Mouse (Mus musculus): ENCODE data around the gene Tfg. TPM values are rescaled to one million over a fixed set of nuclear protein-coding genes. Genes with fewer than 3 reads are reported as not detected.

The Tfg gene
- 30.0 and 34.6 TPM in 2 replicates for total RNA-seq (2017)

DNA sequence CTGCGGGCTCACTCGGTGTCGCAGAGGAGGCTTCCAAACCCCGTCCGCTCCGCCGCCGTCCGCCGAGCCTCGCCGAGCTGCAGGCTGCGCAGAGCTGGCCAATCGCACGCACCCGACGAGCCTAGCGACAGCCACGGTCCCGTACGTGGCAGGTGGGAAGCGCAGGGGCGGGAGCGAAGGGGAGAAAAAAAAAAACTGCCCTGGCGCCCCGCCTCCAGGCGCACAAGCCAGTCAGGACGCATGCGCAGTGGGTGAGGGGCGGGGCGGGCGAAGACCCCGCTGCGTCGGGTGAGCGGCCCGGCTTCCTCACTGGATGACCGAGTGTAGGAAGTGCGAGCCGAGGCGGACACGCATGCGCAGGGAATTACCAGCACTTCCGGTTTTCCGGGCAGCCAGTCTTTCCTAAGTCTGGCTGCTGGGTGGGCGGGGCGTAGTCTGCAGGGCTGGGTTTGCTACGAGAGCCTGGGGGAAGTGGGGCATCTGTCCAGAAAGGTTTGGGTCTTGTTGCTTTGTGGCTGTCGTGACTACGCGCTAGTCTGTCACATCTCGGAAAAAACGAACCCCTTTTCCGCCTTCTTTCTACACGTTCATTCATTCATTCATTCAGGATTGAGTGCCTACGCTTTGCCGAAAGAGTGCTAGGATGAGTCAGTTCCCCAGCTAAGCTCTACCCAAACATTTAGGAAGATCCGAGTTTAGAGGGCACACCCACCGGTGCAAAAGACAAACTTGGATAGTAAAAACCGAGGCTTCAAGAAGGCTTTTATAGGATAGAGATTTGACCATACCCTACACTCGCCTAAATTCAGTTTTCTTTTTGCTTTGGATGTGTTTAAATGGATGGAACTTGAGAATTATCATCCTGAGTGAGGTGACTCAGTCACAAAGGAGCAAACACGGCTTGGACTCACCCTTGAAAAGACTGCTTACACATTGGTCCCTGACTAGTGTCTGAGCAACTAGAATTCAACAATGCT, at the start of gene Tfg:
TSS of gene Tfg (minus strand) at position 227 of the 977 bp plus-strand sequence.
- ATAC-seq (ENCODE audit: extremely low read depth, insufficient number of reproducible peaks, low FRiP score, poor library complexity, severe bottlenecking), result peak; percentile 87

DNA sequence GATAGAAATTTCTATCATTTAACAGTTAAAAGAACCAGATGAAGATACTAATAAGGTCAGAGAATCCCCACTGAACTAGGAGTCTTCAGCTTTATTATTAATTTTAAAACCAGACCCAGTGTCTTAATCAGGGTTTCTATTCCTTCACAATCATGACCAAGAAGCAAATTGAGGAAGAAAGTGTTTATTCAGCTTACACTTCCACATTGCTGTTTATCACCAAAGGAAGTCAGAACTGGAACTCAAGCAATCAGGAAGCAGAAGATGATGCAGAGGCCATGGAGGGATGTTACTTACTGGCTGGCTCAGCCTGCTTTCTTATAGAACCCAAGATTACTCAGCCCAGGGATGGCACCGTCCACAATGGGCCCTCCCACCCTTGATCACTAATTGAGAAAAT, 11.8 kb upstream of the Tfg start:
- no peak for ATAC-seq (ENCODE audit: extremely low read depth, insufficient number of reproducible peaks, low FRiP score, poor library complexity, severe bottlenecking)

DNA sequence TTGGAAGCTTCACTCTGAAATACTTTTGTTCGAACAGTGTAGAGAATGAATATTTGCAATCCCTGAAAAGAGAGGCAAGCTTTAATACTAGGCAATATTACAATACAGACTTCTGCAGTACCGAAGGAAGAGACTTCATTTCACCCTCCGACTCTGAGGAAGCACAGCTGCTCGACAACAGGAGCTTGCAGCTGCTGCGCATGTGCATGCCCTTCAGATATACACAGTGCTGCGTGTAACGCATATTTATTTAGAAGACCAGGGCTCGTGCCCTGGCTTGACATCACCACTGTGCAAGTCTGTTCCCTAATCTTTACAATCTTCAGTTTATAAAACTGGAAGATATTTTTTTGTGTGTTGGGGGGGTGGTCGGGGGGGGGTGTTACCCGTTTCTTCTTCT, 7.7 kb upstream of the Tfg start:
- ATAC-seq (ENCODE audit: extremely low read depth, insufficient number of reproducible peaks, low FRiP score, poor library complexity, severe bottlenecking), result no peak

DNA sequence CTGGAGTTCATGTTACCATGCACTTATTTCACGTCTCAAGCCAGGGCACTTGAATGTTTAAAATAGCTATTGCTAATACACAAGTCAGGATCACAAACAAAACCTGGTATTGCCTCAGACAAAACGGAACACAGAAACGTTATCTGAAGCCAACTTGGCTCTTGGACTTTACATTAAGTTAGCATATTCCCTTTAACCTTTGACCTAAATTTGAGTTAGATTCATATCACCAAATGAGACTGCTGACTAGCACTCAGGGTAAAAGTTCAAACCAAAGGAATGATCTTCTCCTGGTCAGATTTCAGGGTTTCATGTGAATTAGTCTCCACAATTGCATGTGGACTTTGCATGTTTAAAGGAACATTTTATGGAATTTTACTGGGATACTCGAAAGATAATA, 5.1 kb upstream of the Tfg start:
- ATAC-seq (ENCODE audit: extremely low read depth, insufficient number of reproducible peaks, low FRiP score, poor library complexity, severe bottlenecking), result no peak

DNA sequence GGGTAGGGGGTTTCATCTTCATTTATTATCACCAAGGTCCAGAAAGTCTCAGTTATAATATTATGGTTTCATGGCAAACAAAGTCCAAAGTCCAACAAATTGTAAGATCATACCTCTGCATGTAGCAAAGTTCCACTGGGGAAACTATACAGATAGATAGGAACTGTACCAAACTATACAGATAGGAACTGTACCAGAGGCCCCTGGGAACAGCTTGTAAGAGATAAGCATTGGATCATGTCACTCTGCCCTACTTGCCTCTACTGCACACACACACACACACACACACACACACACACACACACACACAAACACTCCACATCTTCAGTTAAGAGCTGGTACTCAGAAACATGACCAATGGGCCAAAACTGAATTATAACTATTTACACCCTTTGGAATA, 1.8 kb upstream of the Tfg start:
- no peak for ATAC-seq (ENCODE audit: extremely low read depth, insufficient number of reproducible peaks, low FRiP score, poor library complexity, severe bottlenecking)

DNA sequence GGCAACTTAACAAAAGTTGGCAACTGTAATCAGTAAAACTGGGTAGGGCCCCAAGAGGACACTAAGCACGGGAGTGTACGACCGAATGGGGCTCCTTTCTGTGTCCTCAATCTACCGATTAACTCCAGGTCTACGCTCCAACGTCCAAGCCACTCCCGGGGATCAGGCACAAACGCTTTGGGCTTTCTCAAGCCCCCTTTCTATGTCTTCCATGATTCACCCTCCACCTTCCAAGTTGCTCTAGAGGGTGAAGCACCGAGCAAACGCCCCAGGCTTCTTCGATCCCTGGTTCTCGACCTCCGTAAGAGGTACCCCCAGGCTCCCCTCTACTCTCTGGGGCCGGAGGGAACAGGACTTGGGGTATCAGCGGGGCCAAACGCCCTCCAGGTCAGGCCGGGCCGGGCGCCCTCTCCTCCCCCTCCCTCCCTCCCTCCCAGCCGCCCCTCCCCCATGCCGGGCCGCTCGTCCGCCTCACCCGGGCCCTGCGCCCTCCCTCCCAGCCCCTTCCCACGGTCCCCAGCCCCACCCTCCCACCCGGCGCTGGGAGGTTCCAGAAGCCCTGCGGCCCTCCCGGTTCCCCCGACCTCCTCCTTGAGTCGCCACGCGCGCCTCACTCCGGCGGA, 582 bp downstream of the Tfg start:
- ATAC-seq (ENCODE audit: extremely low read depth, insufficient number of reproducible peaks, low FRiP score, poor library complexity, severe bottlenecking), result no peak

DNA sequence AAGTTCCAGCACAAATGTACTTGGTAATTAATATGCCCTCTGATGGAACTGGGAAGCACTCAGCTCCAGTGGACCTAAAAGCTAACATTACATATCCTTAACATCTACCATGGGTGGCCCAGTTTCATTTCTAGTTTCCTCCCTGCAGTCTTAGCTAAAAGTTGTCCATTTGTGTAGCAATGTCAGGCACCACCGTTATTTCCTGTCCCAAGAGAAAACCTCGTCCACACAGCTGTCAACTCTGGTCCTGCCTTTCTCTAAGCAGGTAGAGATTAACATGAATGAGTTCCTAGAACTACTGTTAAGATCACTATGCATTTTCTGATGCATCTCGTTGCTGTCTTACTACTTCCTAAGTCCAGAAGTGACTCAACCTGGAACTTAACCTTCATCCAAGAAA, 1.6 kb downstream of the Tfg start:
- ATAC-seq (ENCODE audit: extremely low read depth, insufficient number of reproducible peaks, low FRiP score, poor library complexity, severe bottlenecking), result no peak

DNA sequence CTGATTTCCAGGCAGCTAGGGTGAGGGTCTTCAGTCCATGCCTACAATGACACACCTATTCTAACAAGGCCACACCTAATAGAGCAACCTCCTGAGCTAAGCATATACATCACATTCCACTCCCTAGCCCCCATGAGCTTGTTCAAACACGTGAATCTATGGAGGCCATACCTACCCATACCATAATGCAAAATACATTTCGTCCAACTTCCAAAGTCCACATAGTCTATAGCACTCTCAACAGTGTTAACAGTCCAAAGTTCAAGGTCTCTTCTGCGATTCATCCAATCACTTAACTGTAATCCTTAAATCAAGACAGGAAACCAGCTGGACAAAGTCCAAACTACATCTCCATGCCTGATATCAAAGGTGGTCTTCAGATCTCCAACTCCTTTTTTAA, 7.2 kb downstream of the Tfg start:
- no peak for ATAC-seq (ENCODE audit: extremely low read depth, insufficient number of reproducible peaks, low FRiP score, poor library complexity, severe bottlenecking)

DNA sequence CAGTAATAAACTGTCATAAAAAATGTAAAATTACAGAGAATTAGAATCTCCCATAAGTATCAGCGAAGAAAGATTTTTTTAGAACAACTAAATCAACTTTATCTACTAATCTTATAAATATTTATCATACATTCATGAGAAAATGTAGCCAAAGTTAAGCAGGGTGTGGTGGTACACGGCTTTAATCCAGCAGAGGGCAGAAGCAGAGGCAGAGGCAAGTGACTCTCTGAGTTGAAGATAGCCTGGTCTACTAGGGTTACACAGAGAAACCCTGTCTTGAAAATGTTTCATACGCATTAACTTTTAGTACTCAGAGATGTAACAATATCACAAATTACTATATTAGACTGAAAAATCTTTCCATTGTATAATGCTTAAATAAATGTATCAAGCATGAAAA, 11.5 kb downstream of the Tfg start:
- ATAC-seq (ENCODE audit: extremely low read depth, insufficient number of reproducible peaks, low FRiP score, poor library complexity, severe bottlenecking), result no peak

DNA sequence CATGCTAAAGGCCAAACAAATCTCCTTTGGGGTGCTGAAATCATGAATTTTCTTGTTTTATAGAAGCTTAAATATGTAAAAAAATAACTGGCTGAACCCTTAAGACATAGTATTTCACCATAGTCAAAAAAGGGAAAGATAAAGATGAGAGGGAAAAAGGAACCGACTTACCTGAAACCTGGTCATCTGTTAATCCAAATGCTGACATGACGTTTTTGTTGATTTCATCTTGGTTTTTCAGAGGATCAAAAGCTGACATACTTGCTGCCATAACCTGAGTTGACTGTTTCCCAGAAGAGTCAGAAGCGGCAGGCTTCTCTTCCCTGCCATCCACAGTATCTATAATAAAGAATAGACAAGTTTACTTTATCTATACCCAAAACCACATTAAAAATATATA, 16.4 kb downstream of the Tfg start:
- ATAC-seq (ENCODE audit: extremely low read depth, insufficient number of reproducible peaks, low FRiP score, poor library complexity, severe bottlenecking), result no peak

DNA sequence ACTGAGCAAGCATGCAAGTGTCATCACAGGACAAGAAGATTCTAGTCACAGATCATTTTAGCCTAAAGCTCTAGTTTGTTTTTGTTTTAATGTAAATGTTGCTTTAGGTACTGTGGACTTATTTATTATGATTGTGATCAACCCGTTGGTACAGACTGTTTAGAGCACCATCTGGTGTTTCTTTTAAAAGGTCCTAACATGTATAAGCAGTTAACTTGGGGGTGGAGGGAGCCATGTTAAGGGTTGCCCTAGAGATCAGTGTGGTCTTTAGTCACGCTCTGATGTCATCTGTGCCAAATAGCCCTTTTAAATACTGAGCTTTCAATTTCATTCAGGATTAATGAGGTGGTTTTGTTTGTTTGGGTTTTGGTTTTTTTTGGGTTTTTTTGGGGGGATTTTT, 20.8 kb downstream of the Tfg start:
- no peak for ATAC-seq (ENCODE audit: extremely low read depth, insufficient number of reproducible peaks, low FRiP score, poor library complexity, severe bottlenecking)

DNA sequence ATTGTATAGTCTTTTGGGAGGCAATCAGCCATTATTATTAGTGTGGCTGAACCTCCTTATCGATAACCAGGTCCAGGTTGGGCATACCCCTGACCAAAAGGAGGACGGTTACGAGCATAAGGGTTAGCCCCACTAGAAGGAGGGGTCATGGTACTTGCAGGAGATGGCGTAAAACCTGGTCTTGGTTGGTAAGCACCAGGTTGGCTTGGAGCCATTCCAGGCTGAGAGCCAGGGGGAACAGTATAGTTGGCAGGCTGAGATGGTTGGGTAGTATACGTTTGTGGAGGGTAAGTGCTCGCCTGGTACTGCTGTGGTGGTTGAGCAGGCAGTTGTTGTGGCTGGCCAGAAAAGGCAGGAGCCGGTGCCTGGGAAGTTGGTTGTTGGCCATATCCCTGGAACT, 26.5 kb downstream of the Tfg start:
- ATAC-seq (ENCODE audit: extremely low read depth, insufficient number of reproducible peaks, low FRiP score, poor library complexity, severe bottlenecking), result no peak

DNA sequence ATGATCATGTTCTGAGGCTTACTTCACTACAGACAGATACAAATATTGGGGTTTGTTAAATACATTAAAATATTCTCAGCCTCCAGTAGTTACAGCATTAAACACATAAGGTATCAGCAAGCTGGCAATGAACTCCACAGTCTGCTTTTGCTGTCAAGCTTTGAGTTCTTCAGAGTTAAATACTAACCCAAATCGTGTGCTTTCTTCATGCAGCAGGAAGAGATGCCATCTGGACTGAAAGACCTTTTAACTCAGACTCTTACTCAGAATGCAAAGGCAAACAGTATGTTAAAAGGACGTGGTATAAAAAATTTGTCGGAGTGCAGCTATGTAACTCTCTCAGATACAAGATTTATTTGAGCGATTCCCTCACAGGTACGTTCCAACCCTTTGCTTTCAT, 30.5 kb downstream of the Tfg start:
- ATAC-seq (ENCODE audit: extremely low read depth, insufficient number of reproducible peaks, low FRiP score, poor library complexity, severe bottlenecking), result no peak

DNA sequence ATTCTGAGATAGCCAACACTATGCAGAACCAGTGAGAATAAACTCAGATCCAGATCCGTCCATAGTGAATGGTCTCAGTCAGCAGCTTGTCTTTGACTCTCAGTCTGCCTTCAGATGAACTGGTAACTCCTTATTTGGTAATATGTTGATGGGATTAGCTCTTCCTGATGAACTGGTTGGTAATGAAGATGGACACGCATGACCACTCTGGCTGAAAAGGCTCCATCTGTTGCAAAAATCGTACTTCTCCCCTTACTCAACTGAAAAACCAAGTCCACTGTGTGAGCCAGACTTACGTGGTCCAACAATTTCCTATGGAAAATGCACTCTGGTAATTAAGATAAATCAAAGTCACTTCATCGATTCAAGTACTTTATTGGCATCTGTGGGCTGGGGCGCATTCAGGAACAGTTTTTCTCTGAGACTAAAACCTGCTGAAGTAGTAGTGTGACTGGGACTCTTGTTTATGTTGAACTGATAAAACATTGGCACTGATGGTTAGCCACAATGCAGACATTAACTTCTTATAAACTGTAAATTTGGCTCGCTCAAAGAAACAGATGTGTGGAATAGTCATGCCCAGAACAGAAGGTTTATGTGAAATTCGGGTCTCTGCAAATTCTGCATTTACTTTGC, 36.1 kb downstream of the Tfg start:
- no peak for ATAC-seq (ENCODE audit: extremely low read depth, insufficient number of reproducible peaks, low FRiP score, poor library complexity, severe bottlenecking)

DNA sequence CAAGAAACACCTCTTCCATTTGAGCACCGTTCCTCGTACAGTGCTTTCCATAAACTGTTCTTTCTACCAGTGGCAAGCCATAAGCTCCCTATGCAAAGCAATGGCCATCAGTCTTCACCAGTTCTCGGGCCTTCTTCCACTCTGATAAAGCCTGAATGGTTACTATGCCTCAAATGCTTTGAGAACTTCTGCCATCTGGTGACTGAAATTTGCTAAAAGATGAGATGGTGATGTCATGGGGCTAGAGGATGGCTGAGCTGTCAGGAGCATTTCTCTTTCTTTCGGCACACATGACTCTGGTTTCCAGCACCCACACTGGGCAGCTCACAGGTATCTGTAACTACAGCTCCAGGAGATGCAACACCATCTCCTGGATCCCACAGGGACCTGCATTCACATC, 40.1 kb downstream of the Tfg start:
- ATAC-seq (ENCODE audit: extremely low read depth, insufficient number of reproducible peaks, low FRiP score, poor library complexity, severe bottlenecking), result no peak

DNA sequence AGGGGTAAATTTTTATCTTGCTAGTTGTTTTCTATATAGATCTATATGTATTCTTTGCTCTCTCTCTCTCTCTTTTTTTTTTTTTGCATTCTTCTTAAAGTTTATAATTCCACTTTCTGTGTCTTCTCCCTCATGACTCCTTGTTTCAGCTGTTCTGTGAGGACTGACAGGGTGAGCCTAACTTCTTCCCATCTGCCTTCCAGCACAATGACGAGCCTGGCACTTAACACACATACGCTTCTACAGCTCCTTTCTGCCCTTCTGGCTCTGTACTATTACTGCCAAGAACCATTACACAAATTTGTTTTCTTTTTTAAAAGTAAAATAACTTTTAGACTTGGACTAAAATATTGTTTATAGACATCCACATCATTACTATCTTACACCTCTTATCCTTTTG, 43.8 kb downstream of the Tfg start:
- ATAC-seq (ENCODE audit: extremely low read depth, insufficient number of reproducible peaks, low FRiP score, poor library complexity, severe bottlenecking), result no peak

DNA sequence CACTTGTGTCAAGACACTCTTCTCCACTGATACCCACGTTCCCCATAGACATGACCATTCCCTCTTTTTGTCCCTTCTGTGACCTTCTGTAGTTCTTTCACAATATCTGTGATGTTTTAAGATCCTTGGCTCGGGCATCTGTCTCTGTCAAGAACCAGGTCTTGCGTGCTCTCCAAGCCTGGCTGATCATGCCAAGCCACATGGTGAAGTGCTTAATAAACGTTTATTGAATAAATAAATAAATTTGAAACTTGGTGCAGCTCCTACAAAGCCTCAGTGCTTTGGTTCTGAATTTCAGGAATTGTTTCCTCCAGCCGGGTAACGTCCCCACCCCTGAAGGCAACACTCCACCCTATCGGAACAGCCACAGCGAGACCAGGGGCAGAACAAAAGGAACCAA, 46.3 kb downstream of the Tfg start:
- ATAC-seq (ENCODE audit: extremely low read depth, insufficient number of reproducible peaks, low FRiP score, poor library complexity, severe bottlenecking), result no peak

DNA sequence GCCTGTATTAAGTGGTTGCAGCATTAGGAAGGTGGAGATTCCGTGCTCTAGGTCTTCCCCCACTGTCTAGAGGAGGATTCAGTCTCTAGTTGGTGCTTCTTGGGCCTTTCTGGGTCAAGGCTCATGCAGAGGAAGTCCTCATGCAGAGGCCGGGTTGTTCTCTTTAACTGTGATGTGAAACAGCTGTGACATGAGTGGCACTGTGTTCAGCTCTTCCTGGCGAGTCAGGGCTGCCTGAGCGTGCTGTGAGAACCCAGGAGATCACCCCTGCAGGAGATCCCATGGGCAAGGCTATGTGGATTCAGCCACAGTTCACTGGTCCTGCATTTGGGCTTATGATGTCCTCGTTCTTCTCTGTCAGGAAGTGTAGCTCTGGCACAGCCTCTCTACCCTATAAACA, 47.7 kb downstream of the Tfg start:
- no peak for ATAC-seq (ENCODE audit: extremely low read depth, insufficient number of reproducible peaks, low FRiP score, poor library complexity, severe bottlenecking)

DNA sequence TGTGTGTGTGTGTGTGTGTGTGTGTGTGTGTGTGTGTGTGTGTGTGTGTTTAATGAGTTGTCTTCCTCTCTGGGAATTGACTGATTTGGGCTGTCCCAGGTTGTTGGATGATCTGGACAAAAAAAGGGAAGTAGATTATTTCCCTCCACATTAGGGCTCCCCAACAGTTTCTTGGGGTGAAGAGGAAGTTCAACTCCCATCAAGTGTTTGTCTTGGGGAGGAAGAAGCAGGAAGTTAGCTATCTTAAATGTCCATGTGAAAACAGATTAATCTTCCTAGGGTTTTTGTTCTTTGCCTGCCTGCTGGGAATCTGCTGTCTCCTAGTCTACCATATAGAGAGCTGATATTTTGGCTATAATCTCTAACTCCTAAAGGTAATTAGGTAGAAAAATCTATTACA, 58.4 kb downstream of the Tfg start:
- no peak for ATAC-seq (ENCODE audit: extremely low read depth, insufficient number of reproducible peaks, low FRiP score, poor library complexity, severe bottlenecking)

Measured in neutrophil, adult 5-6 weeks (primary cell).